Mouse (Mus musculus) ES-Bruce4 (cell line): ENCODE data around the gene Mpg. TPM values are rescaled to one million over a fixed set of nuclear protein-coding genes. Genes with fewer than 3 reads are reported as not detected.

Experiments
- H3K27ac ChIP-seq: 2 replicates; pipeline ENCODE4 v1.5.1; 2012; ENCODE audit warnings: low read length, inconsistent platforms; ENCODE audit not compliant: insufficient read depth
- H3K27me3 ChIP-seq: 2 replicates; pipeline ENCODE4 v1.6.1; 2012; ENCODE audit warnings: mild to moderate bottlenecking, low read length, inconsistent platforms; ENCODE audit not compliant: control insufficient read depth, poor library complexity, insufficient read depth, severe bottlenecking
- H3K36me3 ChIP-seq: 2 replicates; pipeline ENCODE4 v1.6.1; 2012; ENCODE audit warnings: inconsistent platforms, mild to moderate bottlenecking, low read length, moderate library complexity; ENCODE audit not compliant: control insufficient read depth, poor library complexity, insufficient read depth, severe bottlenecking
- H3K4me1 ChIP-seq: one replicate; pipeline ENCODE4 v1.8.1; 2011; ENCODE audit warnings: low read length; ENCODE audit not compliant: control insufficient read depth, insufficient read depth
- H3K4me3 ChIP-seq: 2 replicates; pipeline ENCODE4 v1.5.1; 2011; ENCODE audit warnings: low read depth, mild to moderate bottlenecking, low read length
- H3K9ac ChIP-seq: 2 replicates; pipeline ENCODE4 v1.6.1; 2012; ENCODE audit warnings: low read depth, mild to moderate bottlenecking, inconsistent platforms; ENCODE audit not compliant: poor library complexity, severe bottlenecking
- H3K9me3 ChIP-seq: replicated peaks from 2 replicates; pipeline ENCODE4 v1.6.1; 2012; ENCODE audit warnings: mild to moderate bottlenecking, low read length, inconsistent platforms; ENCODE audit not compliant: control insufficient read depth, poor library complexity, insufficient read depth, severe bottlenecking
- CTCF ChIP-seq: IDR thresholded peaks from one replicate; pipeline ENCODE4 v1.8.1; 2011; ENCODE audit warnings: low read depth, low read length
- EP300 ChIP-seq: IDR thresholded peaks from 2 replicates; pipeline ENCODE4 v1.6.1; 2011; ENCODE audit warnings: low read depth, low read length; ENCODE audit not compliant: insufficient read depth
- POLR2A ChIP-seq: IDR thresholded peaks from one replicate; pipeline ENCODE4 v1.8.1; 2011; ENCODE audit warnings: low read length; ENCODE audit not compliant: insufficient read depth
- polyA plus RNA-seq: library from polyadenylated mRNA; stranded (reverse); fragments of >200 nt; gene quantifications from 2 replicates; pipeline ENCODE4 v1.2.4, GENCODE M21; 2011; ENCODE audit warnings: low read depth; ENCODE audit not compliant: missing spikeins, insufficient read depth, insufficient read length

Mpg gene
- polyA plus RNA-seq, 1 experiment = 20.5 TPM

GRCm38 (mm10) chr11:32236132-32236531 is 9.8 kb downstream of the Mpg start:
- peaks cover 9% of the 10 kb centered on the region; the same call in 1 of the 2 replicates for H3K36me3 ChIP-seq
- H3K4me3 ChIP-seq = no peak overlapping the region
- H3K9ac ChIP-seq = no peak overlapping the region
- H3K27me3 ChIP-seq = no peaks in the 10 kb centered on the region
- no peaks in the 10 kb centered on the region for H3K4me1 ChIP-seq
- H3K9me3 ChIP-seq = no peaks in the 10 kb centered on the region
- no peak overlapping the region for H3K27ac ChIP-seq
- TF ChIP-seq EP300 (no peak), POLR2A (no peak), CTCF (no peak)

GRCm38 (mm10) chr11:32236712-32237410 is 10.6 kb downstream of the Mpg start:
- H3K27me3 ChIP-seq = no peaks in the 10 kb centered on the region
- no peaks in the 10 kb centered on the region for H3K9me3 ChIP-seq
- no peak overlapping the region for H3K27ac ChIP-seq
- no peak overlapping the region for H3K4me3 ChIP-seq
- H3K4me1 ChIP-seq = no peaks in the 10 kb centered on the region
- H3K9ac ChIP-seq = no peak overlapping the region
- H3K36me3 ChIP-seq = peaks cover 7% of the 10 kb centered on the region; the same call in 1 of the 2 replicates
- TF ChIP-seq EP300 (no peak), CTCF (peak; percentile 64), POLR2A (no peak)

- Histone ChIP-seq H3K36me3 (peaks cover 1% of the 10 kb centered on the region; the same call in 1 of the 2 replicates), H3K4me3 (no peak overlapping the region), H3K4me1 (no peaks in the 10 kb centered on the region), H3K9ac (no peak overlapping the region), H3K27me3 (no peaks in the 10 kb centered on the region), H3K9me3 (no peaks in the 10 kb centered on the region), H3K27ac (no peak overlapping the region)
- no peak for TF ChIP-seq POLR2A
- no peak for TF ChIP-seq CTCF
- no peak for TF ChIP-seq EP300
Observed at GRCm38 (mm10) chr11:32237411-32237795, 11.1 kb downstream of the Mpg start.

GRCm38 (mm10) chr11:32238093-32238860 is 12.0 kb downstream of the Mpg start:
- Histone ChIP-seq H3K27me3 (no peaks in the 10 kb centered on the region), H3K27ac (no peak overlapping the region), H3K4me1 (no peaks in the 10 kb centered on the region), H3K4me3 (no peak overlapping the region), H3K36me3 (no peaks in the 10 kb centered on the region; the same call in 1 of the 2 replicates), H3K9ac (no peak overlapping the region), H3K9me3 (no peaks in the 10 kb centered on the region)
- TF ChIP-seq CTCF = peak; percentile 95
- no peak for TF ChIP-seq EP300
- no peak for TF ChIP-seq POLR2A

GRCm38 (mm10) chr11:32241391-32241790 is 15.1 kb downstream of the Mpg start:
- TF ChIP-seq CTCF (no peak), POLR2A (no peak), EP300 (no peak)
- Histone ChIP-seq H3K9ac (no peak overlapping the region), H3K27ac (no peak overlapping the region), H3K9me3 (no peaks in the 10 kb centered on the region), H3K36me3 (no peaks in the 10 kb centered on the region), H3K4me1 (peaks cover 3% of the 10 kb centered on the region), H3K4me3 (no peak overlapping the region), H3K27me3 (no peaks in the 10 kb centered on the region)

- Histone ChIP-seq H3K4me3 (no peak overlapping the region), H3K9ac (no peak overlapping the region), H3K27ac (no peak overlapping the region), H3K4me1 (peaks cover 3% of the 10 kb centered on the region), H3K27me3 (no peaks in the 10 kb centered on the region), H3K9me3 (no peaks in the 10 kb centered on the region), H3K36me3 (0 out of 2 replicates have a peak, but pooled peaks cover 2% of the 10 kb centered on the region)
- TF ChIP-seq POLR2A (no peak), CTCF (no peak)
Observed at GRCm38 (mm10) chr11:32242209-32242608, 15.9 kb downstream of the Mpg start.
